ENCODE assay signal across 9 mouse cellular contexts in the genomic region with DNA sequence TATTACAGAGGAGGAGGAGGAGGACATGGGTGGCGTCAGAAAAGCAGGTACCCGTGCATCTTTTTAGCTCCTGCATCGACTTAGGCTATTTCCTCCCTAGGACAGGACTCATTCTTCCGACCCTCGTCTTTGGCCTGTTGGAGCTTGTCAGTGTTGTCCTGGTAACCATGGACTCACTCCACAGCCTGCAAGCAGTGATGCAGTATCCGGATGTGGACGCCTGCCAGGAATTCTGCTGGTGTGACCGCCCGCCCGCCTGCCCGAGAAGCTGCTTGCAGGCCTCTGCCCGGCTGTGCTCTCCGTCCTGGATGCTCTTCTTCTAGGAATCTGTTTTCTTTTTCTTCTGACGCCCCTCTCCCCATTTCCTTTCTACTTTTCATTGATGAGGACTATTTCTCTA. TPM values are rescaled to one million over a fixed set of nuclear protein-coding genes. Genes with fewer than 3 reads are reported as not detected.
DNase-seq lines count a peak whose midpoint lies in the region; ATAC-seq and TF ChIP-seq lines count a peak whose summit lies in the region.
"Had no signal": no experiment of that assay in that cellular context is flagged by ENCODE, and none has a peak within 500 bp of the region (broad histone marks: within the 10 kb centered on the region; RNA-seq: fewer than 3 reads in every experiment).

No protein-coding gene starts in this region.

- H3K4me1 ChIP-seq in heart, embryonic 11.5 days (ENCODE audit: control insufficient read depth, insufficient read depth, low read length): no peaks in the 10 kb centered on the region
- H3K4me1 ChIP-seq in lung, embryonic 14.5 days (ENCODE audit: insufficient read depth): no peaks in the 10 kb centered on the region
- H3K4me1 ChIP-seq: liver, embryonic 15.5 days had no signal

- H3K27me3 ChIP-seq in heart, embryonic 11.5 days (ENCODE audit: control insufficient read depth, insufficient read depth, low read length): no peaks in the 10 kb centered on the region
- no peaks in the 10 kb centered on the region for H3K27me3 ChIP-seq in lung, embryonic 14.5 days (ENCODE audit: insufficient read depth, low read length)
- H3K27me3 ChIP-seq: liver, embryonic 15.5 days had no signal

- no peak overlapping the region for H3K27ac ChIP-seq in heart, embryonic 11.5 days (ENCODE audit: low read depth, low read length)
- no peak overlapping the region for H3K27ac ChIP-seq in lung, embryonic 14.5 days (ENCODE audit: low read depth)
- H3K27ac ChIP-seq: liver, embryonic 15.5 days had no signal

- no peak overlapping the region for H3K4me3 ChIP-seq in heart, embryonic 11.5 days (ENCODE audit: low read depth, low read length)
- no peak overlapping the region for H3K4me3 ChIP-seq in lung, embryonic 14.5 days (ENCODE audit: low read depth, low read length)
- H3K4me3 ChIP-seq: liver, embryonic 15.5 days had no signal

- no peak overlapping the region for H3K9ac ChIP-seq in heart, embryonic 11.5 days (ENCODE audit: low read depth, low read length)
- no peak overlapping the region for H3K9ac ChIP-seq in lung, embryonic 14.5 days
- H3K9ac ChIP-seq: liver, embryonic 15.5 days had no signal

- WGBS in heart, embryonic 11.5 days (ENCODE audit: insufficient replicate concordance): 68% methylated on average over 14 of the region's 14 CpGs
- 48% methylated on average over 14 of the region's 14 CpGs for WGBS in lung, embryonic 14.5 days

- ATAC-seq in heart, embryonic 11.5 days (replicated peaks; ENCODE audit: insufficient number of reproducible peaks, low FRiP score, low TSS enrichment): no peak; the same call in 1 of the 2 replicates
- ATAC-seq in lung, embryonic 14.5 days (ENCODE audit: insufficient read depth): peak; percentile 97
- ATAC-seq in inflammation-experienced regulatory T-cells, adult 6 months: no peak

- no peak for TF ChIP-seq POLR2A in brain, embryonic 14.5 days (IDR thresholded peaks at IDR 0.05; ENCODE audit: borderline replicate concordance, extremely low read depth, insufficient read depth, insufficient read length, poor library complexity, severe bottlenecking)

- H3K4me2 ChIP-seq in heart, embryonic 11.5 days: no peak overlapping the region
- H3K4me2 ChIP-seq in lung, embryonic 14.5 days: no peak overlapping the region
- H3K4me2 ChIP-seq: liver, embryonic 15.5 days had no signal

- no peak for TF ChIP-seq CTCF in brain, embryonic 14.5 days (IDR thresholded peaks at IDR 0.05; ENCODE audit: borderline replicate concordance, extremely low read depth, insufficient read depth, insufficient read length)
- TF ChIP-seq CTCF in lung, embryonic 14.5 days (IDR thresholded peaks at IDR 0.05; ENCODE audit: low read depth): no peak

- no peaks in the 10 kb centered on the region for H3K9me3 ChIP-seq in heart, embryonic 11.5 days (replicated peaks; ENCODE audit: control insufficient read depth, low read length)
- no peaks in the 10 kb centered on the region for H3K9me3 ChIP-seq in lung, embryonic 14.5 days (ENCODE audit: low read depth, low read length)
- H3K9me3 ChIP-seq: liver, embryonic 15.5 days had no signal

- peak; percentile 96 for DNase-seq in heart, adult 11 months
- peak; percentile 94 for DNase-seq in brain, embryonic 14.5 days (ENCODE audit: low read depth)
- DNase-seq in frontal cortex, postnatal 14 days (ENCODE audit: low spot score in 2 of 2): peak; percentile 55 to 65
- peak; percentile 72 to 76 for DNase-seq in kidney, adult 8-10 months
- DNase-seq in lung, embryonic 14.5 days: peak; percentile 95
- DNase-seq in skeletal muscle tissue, adult 2 months (ENCODE audit: low read depth, low spot score): peak; percentile 10

- peaks cover 16% of the 10 kb centered on the region for H3K36me3 ChIP-seq in heart, embryonic 11.5 days (ENCODE audit: control insufficient read depth, insufficient read depth, low read length)
- peaks cover 64% of the 10 kb centered on the region for H3K36me3 ChIP-seq in lung, embryonic 14.5 days (ENCODE audit: insufficient read depth)

RNA-seq across cellular contexts. Expression of a gene that starts 14.9 kb away (rescaled TPM):
- 0.49 and 0.52 TPM in 2 replicates for polyA plus RNA-seq in heart, embryonic 11.5 days (2014; fragmentation: Nextera tagmentation; extraction: Ambion mirVana)
- polyA plus RNA-seq in brain, embryonic 14.5 days (2012; rRNA removed): 36.5 and 43.4 TPM in 2 replicates
- polyA plus RNA-seq in lung, embryonic 14.5 days (2014; fragmentation: Nextera tagmentation; extraction: Ambion mirVana): 0.42 and 1.6 TPM in 2 replicates
- polyA plus RNA-seq in inflammation-experienced regulatory T-cells, adult 6 months (2017; shearing (Covaris generic)): not detected

RNA-seq across cellular contexts. Expression of a gene that starts 18.3 kb away (rescaled TPM):
- polyA plus RNA-seq in heart, embryonic 11.5 days (2014; fragmentation: Nextera tagmentation; extraction: Ambion mirVana): 17.8 and 21.2 TPM in 2 replicates
- polyA plus RNA-seq in brain, embryonic 14.5 days (2012; rRNA removed): 33.4 and 34.1 TPM in 2 replicates
- polyA plus RNA-seq in lung, embryonic 14.5 days (2014; fragmentation: Nextera tagmentation; extraction: Ambion mirVana): 18.6 and 23.2 TPM in 2 replicates
- 10 to 100 TPM; 16.6 to 25.3 (median 22.1) TPM for polyA plus RNA-seq in inflammation-experienced regulatory T-cells, adult 6 months (2017; shearing (Covaris generic))

RNA-seq across cellular contexts. Expression of a gene that starts 45.1 kb away (rescaled TPM):
- polyA plus RNA-seq in heart, embryonic 11.5 days (2014; fragmentation: Nextera tagmentation; extraction: Ambion mirVana): 12.0 and 14.1 TPM in 2 replicates
- polyA plus RNA-seq in brain, embryonic 14.5 days (2012; rRNA removed): not detected in 2 replicates
- 6.2 and 10.7 TPM in 2 replicates for polyA plus RNA-seq in lung, embryonic 14.5 days (2014; fragmentation: Nextera tagmentation; extraction: Ambion mirVana)
- polyA plus RNA-seq in inflammation-experienced regulatory T-cells, adult 6 months (2017; shearing (Covaris generic)): 10 to 100 TPM; 12.6 to 21.2 (median 13.8) TPM

Comparison
In these comparisons a context has a peak if more than half of its experiments do, and no peak if none do; other contexts are left out.
1. DNase-seq: peak in every context shown above with its lines; median percentile 96 in heart, adult 11 months; 95 in lung, embryonic 14.5 days; 94 in brain, embryonic 14.5 days; 74 in kidney, adult 8-10 months; 60 in frontal cortex, postnatal 14 days; 10 in skeletal muscle tissue, adult 2 months.
2. RNA of a gene that starts 14.9 kb away (polyA plus RNA-seq): 36.5 to 43.4 TPM in brain, embryonic 14.5 days; 0.42 to 1.6 TPM in lung, embryonic 14.5 days, 0.49 to 0.52 TPM in heart, embryonic 11.5 days and not detected in inflammation-experienced regulatory T-cells, adult 6 months; every median in the first group is over 10 times any median in the second.